Comparison of ENCODE assay signal across 28 mouse cellular contexts in the genomic region with DNA sequence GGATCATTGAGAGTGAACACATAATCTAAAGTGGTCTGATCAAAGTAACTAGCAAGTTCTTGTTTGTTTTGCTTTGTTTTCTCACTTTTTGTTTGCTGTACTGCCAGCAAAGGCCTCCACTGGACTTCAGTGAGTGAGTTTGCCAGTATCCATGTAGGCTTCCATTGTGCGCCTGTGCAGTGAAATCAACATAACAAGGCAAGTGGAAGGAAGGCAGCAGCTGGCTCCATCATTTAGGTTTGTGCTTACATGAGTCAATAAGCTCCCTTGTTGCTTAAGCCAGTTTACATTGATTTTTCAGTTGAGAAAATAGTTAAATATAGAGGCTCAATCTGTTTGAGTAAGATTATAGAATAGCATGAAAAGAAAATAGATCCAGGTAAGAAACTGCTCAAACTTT.
DNase-seq lines count a peak whose midpoint lies in the region; ATAC-seq and TF ChIP-seq lines count a peak whose summit lies in the region.
"Had no signal": no experiment of that assay in that cellular context is flagged by ENCODE, and none has a peak within 500 bp of the region (broad histone marks: within the 10 kb centered on the region; RNA-seq: fewer than 3 reads in every experiment).

No protein-coding gene starts in this region.

- no peaks in the 10 kb centered on the region for H3K36me3 ChIP-seq in midbrain, embryonic 14.5 days (ENCODE audit: control insufficient read depth, insufficient read depth, low read length)
- no peaks in the 10 kb centered on the region for H3K36me3 ChIP-seq in midbrain, embryonic 11.5 days (ENCODE audit: control insufficient read depth, insufficient read depth, low read length)
- H3K36me3 ChIP-seq in kidney, embryonic 15.5 days: no peaks in the 10 kb centered on the region
- H3K36me3 ChIP-seq: embryonic facial prominence, embryonic 10.5 days; embryonic facial prominence, embryonic 13.5 days; heart, embryonic 10.5 days; heart, embryonic 13.5 days; hindbrain, embryonic 12.5 days; hindbrain, embryonic 15.5 days had no signal

- no peak overlapping the region for H3K4me3 ChIP-seq in midbrain, embryonic 14.5 days (replicated peaks; ENCODE audit: low read depth, low read length)
- no peak overlapping the region for H3K4me3 ChIP-seq in midbrain, embryonic 11.5 days (ENCODE audit: low read depth, low read length)
- no peak overlapping the region for H3K4me3 ChIP-seq in kidney, embryonic 15.5 days (replicated peaks)
- H3K4me3 ChIP-seq: embryonic facial prominence, embryonic 10.5 days; embryonic facial prominence, embryonic 13.5 days; erythroblast, embryonic 14.5 days; heart, adult 2 months; heart, embryonic 10.5 days; heart, embryonic 13.5 days; hindbrain, embryonic 12.5 days; hindbrain, embryonic 15.5 days had no signal

- H3K9me3 ChIP-seq in midbrain, embryonic 14.5 days (ENCODE audit: control insufficient read depth, low read length): no peaks in the 10 kb centered on the region
- no peaks in the 10 kb centered on the region for H3K9me3 ChIP-seq in midbrain, embryonic 11.5 days (ENCODE audit: control insufficient read depth, low read length)
- H3K9me3 ChIP-seq in kidney, embryonic 15.5 days (replicated peaks): no peaks in the 10 kb centered on the region
- H3K9me3 ChIP-seq: embryonic facial prominence, embryonic 10.5 days; embryonic facial prominence, embryonic 13.5 days; heart, embryonic 10.5 days; heart, embryonic 13.5 days; hindbrain, embryonic 12.5 days; hindbrain, embryonic 15.5 days had no signal

- TF ChIP-seq CTCF in brain, embryonic 14.5 days (IDR thresholded peaks at IDR 0.05; ENCODE audit: borderline replicate concordance, extremely low read depth, insufficient read depth, insufficient read length): no peak

- no peak for ATAC-seq in midbrain, embryonic 14.5 days (ENCODE audit: low FRiP score, low TSS enrichment)
- ATAC-seq in midbrain, embryonic 11.5 days (ENCODE audit: low FRiP score): no peak
- no peak for ATAC-seq in kidney, embryonic 15.5 days (replicated peaks; ENCODE audit: low FRiP score)
- ATAC-seq: forebrain, embryonic 16.5 days; intestine, postnatal 0 days had no signal

- no peak overlapping the region for H3K4me2 ChIP-seq in midbrain, embryonic 14.5 days (ENCODE audit: low read length)
- H3K4me2 ChIP-seq in midbrain, embryonic 11.5 days: no peak overlapping the region
- no peak overlapping the region for H3K4me2 ChIP-seq in kidney, embryonic 15.5 days
- H3K4me2 ChIP-seq: embryonic facial prominence, embryonic 13.5 days; heart, embryonic 13.5 days; hindbrain, embryonic 12.5 days; hindbrain, embryonic 15.5 days had no signal

- no peak for TF ChIP-seq POLR2A in brain, embryonic 14.5 days (IDR thresholded peaks at IDR 0.05; ENCODE audit: borderline replicate concordance, extremely low read depth, insufficient read depth, insufficient read length, poor library complexity, severe bottlenecking)

- no peak overlapping the region for H3K9ac ChIP-seq in midbrain, embryonic 14.5 days (replicated peaks; ENCODE audit: low read length)
- H3K9ac ChIP-seq in midbrain, embryonic 11.5 days (ENCODE audit: low read length): no peak overlapping the region
- no peak overlapping the region for H3K9ac ChIP-seq in kidney, embryonic 15.5 days
- H3K9ac ChIP-seq: embryonic facial prominence, embryonic 13.5 days; heart, embryonic 13.5 days; hindbrain, embryonic 12.5 days; hindbrain, embryonic 15.5 days had no signal

- peak; percentile 1 for DNase-seq in embryo, embryonic 11 days
- DNase-seq in embryo, embryonic 10.5 days (ENCODE audit: low spot score): no peak
- peak; percentile 17 for DNase-seq in midbrain, embryonic 14.5 days
- DNase-seq in midbrain, embryonic 11.5 days (ENCODE audit: low spot score, missing footprints): no peak
- DNase-seq in brain, embryonic 14.5 days (ENCODE audit: low read depth): peak; percentile 69
- DNase-seq in layer of hippocampus, adult 9-10 months (ENCODE audit: low spot score): no peak
- DNase-seq: adrenal gland, postnatal 10 days; adrenal gland, postnatal 36 days; B cell, adult 2 months; cerebellum, adult 11 months; cerebellum, adult 2 months; cerebellum, adult 9-11 months; cerebellum, postnatal 25 days; gastrocnemius, postnatal 10 days; gastrocnemius, postnatal 36 days; heart, adult 2 months; heart, postnatal 14 days had no signal

- no peaks in the 10 kb centered on the region for H3K27me3 ChIP-seq in midbrain, embryonic 14.5 days (ENCODE audit: control insufficient read depth, insufficient read depth, low read length)
- H3K27me3 ChIP-seq in midbrain, embryonic 11.5 days (ENCODE audit: control insufficient read depth, insufficient read depth, low read length): no peaks in the 10 kb centered on the region
- H3K27me3 ChIP-seq in kidney, embryonic 15.5 days: no peaks in the 10 kb centered on the region
- H3K27me3 ChIP-seq: CH12.LX; embryonic facial prominence, embryonic 13.5 days; heart, embryonic 13.5 days; hindbrain, embryonic 12.5 days; hindbrain, embryonic 15.5 days had no signal

- no peak overlapping the region for H3K27ac ChIP-seq in midbrain, embryonic 14.5 days (replicated peaks; ENCODE audit: low read depth, low read length)
- H3K27ac ChIP-seq in midbrain, embryonic 11.5 days (ENCODE audit: low read depth, low read length): no peak overlapping the region
- H3K27ac ChIP-seq in kidney, embryonic 15.5 days: no peak overlapping the region
- H3K27ac ChIP-seq: embryonic facial prominence, embryonic 10.5 days; embryonic facial prominence, embryonic 13.5 days; heart, adult 2 months; heart, embryonic 10.5 days; heart, embryonic 13.5 days; hindbrain, embryonic 12.5 days; hindbrain, embryonic 15.5 days had no signal

- WGBS in midbrain, embryonic 14.5 days: 71% methylated on average over 1 of the region's 1 CpGs
- WGBS in midbrain, embryonic 11.5 days: 66% methylated on average over 1 of the region's 1 CpGs
- WGBS in kidney, embryonic 15.5 days: 92% methylated on average over 1 of the region's 1 CpGs

- no peaks in the 10 kb centered on the region for H3K4me1 ChIP-seq in midbrain, embryonic 14.5 days (ENCODE audit: control insufficient read depth, insufficient read depth, low read length)
- no peaks in the 10 kb centered on the region for H3K4me1 ChIP-seq in midbrain, embryonic 11.5 days (ENCODE audit: control insufficient read depth, insufficient read depth, low read length)
- no peaks in the 10 kb centered on the region for H3K4me1 ChIP-seq in kidney, embryonic 15.5 days
- H3K4me1 ChIP-seq: embryonic facial prominence, embryonic 13.5 days; heart, embryonic 10.5 days; heart, embryonic 13.5 days; hindbrain, embryonic 12.5 days; hindbrain, embryonic 15.5 days had no signal

Comparison
In these comparisons a context has a peak if more than half of its experiments do, and no peak if none do; other contexts are left out.
1. DNase-seq: peak in embryo, embryonic 11 days (single experiment), midbrain, embryonic 14.5 days (single experiment) and brain, embryonic 14.5 days (single experiment); none in embryo, embryonic 10.5 days (single experiment), midbrain, embryonic 11.5 days (single experiment) and layer of hippocampus, adult 9-10 months (single experiment).